Mouse (Mus musculus) central nervous system, embryonic 11.5 days (tissue): Measurements from ENCODE around the gene Aldh3a1. TPM values are rescaled to one million over a fixed set of nuclear protein-coding genes. Genes with fewer than 3 reads are reported as not detected.

Experiments used
- polyA plus RNA-seq: library from polyadenylated mRNA; depleted of rRNA; stranded (reverse); fragments of >200 nt; gene quantifications from 2 replicates; pipeline ENCODE4 v1.2.3, GENCODE M21; 2012; rRNA removed

Gene Aldh3a1
- 0.04 TPM in 1 of 2 replicates, not detected in the other for polyA plus RNA-seq

DNA sequence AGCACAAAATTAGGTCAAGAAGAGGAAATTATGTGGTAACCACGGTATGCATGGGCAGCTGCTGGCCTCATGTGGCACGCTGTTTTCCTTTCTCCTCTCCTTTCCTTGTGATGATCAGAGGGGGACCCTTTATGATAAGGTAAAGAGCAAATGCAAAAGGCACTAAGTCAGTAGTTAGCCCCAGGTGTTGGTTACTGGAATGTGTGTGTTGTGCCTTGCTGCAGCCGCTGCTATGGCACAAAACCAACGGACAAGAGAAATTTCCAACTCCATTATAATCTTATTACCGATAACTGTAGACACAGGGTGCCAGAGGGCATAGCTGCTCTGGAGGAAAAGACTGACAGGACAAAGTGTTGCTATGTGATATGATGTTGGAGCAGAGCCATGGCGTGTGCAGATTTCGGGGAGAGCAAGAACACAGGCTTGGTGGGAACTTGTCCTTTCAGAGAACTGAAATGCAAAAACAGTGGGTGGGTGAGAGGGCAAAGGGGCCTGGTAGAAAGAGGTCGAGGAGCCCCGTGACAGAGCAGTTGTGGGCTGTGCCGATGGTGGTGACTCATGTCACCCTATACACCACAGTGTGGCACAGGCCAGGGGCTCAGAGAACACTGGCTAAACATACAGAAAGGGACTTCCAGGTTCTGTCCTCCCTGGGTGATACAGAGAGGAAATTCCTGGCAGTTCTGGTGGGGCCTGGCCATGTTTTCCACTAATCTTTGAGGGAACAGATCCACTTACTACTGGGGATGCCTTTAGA, at the start of gene Aldh3a1:
Aldh3a1 (plus strand) TSS at position 51 of the 760 bp plus-strand sequence.

DNA sequence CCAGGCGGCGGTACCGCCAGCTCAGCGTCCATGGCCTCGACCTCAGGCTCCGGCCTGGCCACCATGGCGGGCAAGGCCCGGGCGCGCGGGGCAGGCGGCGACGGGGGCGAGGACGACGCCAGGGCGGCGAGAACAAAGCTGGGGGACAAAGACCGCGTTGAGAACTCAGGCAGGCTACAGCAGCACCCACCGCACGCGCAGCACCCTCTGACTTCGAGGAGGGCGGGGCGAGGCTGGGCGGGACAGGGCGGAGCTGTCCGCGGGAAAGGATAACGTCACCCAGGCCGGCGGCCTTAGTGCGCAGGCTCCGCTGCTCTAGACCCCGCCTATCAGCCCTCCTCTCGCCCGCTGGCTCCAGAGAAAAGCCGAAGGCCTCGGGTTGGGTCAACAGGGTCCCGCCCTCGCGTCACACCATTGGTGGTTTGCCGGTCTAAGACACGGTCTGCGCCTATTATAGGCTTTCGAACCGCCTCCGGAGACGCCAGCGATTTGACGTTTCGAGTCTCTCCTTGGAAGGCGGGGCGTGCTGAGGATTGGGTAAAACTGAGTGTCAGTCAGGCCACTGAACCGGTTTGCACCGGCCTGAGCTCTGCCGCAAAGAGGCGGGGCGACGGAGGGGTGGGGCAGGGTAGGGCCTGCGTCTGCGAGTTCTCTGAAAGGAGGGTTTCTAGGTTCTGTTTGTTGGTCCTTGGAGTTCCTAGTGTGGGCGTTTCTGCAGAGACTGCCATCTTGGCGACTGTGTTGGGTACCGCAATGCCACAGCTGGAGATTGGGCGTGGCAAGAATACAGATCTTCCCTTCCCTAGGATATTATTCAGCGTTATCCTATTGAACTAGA, 32.3 kb upstream of the Aldh3a1 start, which contains the start of gene Usp22:
Usp22 (minus strand) TSS at position 235 of the 838 bp plus-strand sequence.

DNA sequence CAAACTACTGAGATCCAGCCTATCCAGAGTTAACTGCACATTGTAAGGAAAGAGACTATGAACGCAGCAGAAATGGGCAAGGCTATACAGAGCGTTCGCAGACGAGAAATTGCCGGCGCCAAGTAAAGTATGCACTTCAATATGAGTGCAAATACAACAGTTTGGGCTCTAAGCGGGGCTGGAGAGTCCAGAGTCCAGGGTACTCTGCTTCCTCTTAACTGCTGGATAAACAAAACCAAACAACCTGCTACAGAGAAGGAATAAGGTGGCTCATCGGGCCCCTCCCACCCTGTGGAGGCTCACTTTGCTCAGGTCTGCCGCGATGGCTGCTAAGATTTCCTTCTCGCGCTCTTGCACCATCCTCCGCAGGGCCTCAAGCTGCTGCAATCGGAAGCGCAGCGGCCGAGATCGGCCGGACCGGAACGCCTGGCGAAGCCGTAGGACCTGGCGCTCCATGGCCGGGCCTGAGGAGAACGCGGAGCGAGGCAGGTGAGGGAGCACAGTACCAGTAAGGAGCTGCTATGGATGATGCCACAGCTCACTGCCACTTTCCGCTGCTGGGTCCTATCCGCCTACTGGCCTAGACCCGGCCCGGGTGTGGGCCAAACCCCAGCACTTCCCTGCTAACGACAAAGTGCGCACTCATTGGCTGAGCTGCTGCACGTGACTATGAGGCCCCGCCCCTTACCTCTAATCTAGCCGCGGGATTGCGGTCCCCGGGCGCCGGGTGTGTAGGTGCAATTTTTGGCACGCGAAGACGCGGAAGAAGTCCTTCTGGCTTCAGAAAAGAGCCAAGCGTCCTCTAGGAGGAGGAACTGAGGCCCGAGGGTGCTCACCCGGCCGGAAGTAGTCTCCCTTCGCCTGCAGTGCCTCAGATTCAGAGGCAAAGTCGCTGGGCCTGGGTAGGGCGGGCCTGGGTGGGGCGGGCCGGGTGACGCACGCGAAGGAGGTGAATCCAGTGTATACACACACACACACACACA, 59.5 kb downstream of the Aldh3a1 start, which contains the start of gene Aldh3a2:
Aldh3a2 (minus strand) TSS at position 914 of the 983 bp plus-strand sequence.

Other genes with a start within 250 kb of the Aldh3a1 start
- gene Kcnj12, start 185.0 kb upstream of the Aldh3a1 start, polyA plus RNA-seq: 0.95 and 2.4 TPM in 2 replicates
- gene Tnfrsf13b, start 80.8 kb upstream of the Aldh3a1 start, polyA plus RNA-seq: 1.8 and 2.2 TPM in 2 replicates
- gene Usp22, start 32.5 kb upstream of the Aldh3a1 start, polyA plus RNA-seq: 144 and 166 TPM in 2 replicates
- 23.3 and 24.9 TPM in 2 replicates for gene Aldh3a2, start 59.9 kb downstream of the Aldh3a1 start, polyA plus RNA-seq
- gene Slc47a2, start 135.3 kb downstream of the Aldh3a1 start, polyA plus RNA-seq: 0.05 TPM in 1 of 2 replicates, not detected in the other
- 0.37 and 0.77 TPM in 2 replicates for gene Slc47a1, start 170.8 kb downstream of the Aldh3a1 start, polyA plus RNA-seq
- 5.4 and 6.8 TPM in 2 replicates for gene Rnf112, start 246.6 kb downstream of the Aldh3a1 start, polyA plus RNA-seq